Mouse (Mus musculus): ENCODE results near the gene Acin1. TPM values are rescaled to one million over a fixed set of nuclear protein-coding genes. Genes with fewer than 3 reads are reported as not detected.

Acin1 gene
- polyA plus RNA-seq, 1 experiment, result 207 TPM

GRCm38 (mm10) chr14:54721711-54722110 lies 35.0 kb upstream of the Acin1 start:
- WGBS, result 13% methylated on average over 10 of the region's 10 CpGs
- Histone ChIP-seq H3K4me1 (ENCODE audit: control insufficient read depth, insufficient read depth, low read length) (peaks cover 21% of the 10 kb centered on the region), H3K4me3 (replicated peaks; ENCODE audit: insufficient read depth, low read depth, low read length) (no peak overlapping the region), H3K27ac (ENCODE audit: insufficient read depth, low read length) (peak overlapping the region; percentile 68), H3K27me3 (ENCODE audit: control insufficient read depth, insufficient read depth, low read length) (no peaks in the 10 kb centered on the region)
- DNase-seq, result peak; percentile 65 to 79
- no peak for TF ChIP-seq POLR2A (IDR thresholded peaks at IDR 0.05; ENCODE audit: borderline replicate concordance, insufficient read depth, low read length)
- TF ChIP-seq CTCF (IDR thresholded peaks at IDR 0.05; ENCODE audit: borderline replicate concordance, insufficient read depth, low read depth, low read length), result no peak

- Histone ChIP-seq H3K4me3 (replicated peaks; ENCODE audit: insufficient read depth, low read depth, low read length) (no peak overlapping the region), H3K27ac (ENCODE audit: insufficient read depth, low read length) (peak overlapping the region; percentile 68), H3K4me1 (ENCODE audit: control insufficient read depth, insufficient read depth, low read length) (peaks cover 21% of the 10 kb centered on the region), H3K27me3 (ENCODE audit: control insufficient read depth, insufficient read depth, low read length) (no peaks in the 10 kb centered on the region)
- WGBS, result 24% methylated on average over 7 of the region's 7 CpGs
- TF ChIP-seq POLR2A (IDR thresholded peaks at IDR 0.05; ENCODE audit: borderline replicate concordance, insufficient read depth, low read length) (no peak), CTCF (IDR thresholded peaks at IDR 0.05; ENCODE audit: borderline replicate concordance, insufficient read depth, low read depth, low read length) (no peak)
- DNase-seq, result peak; percentile 65 to 72
Observed at GRCm38 (mm10) chr14:54720654-54721350, 34.1 kb upstream of the Acin1 start.

GRCm38 (mm10) chr14:54720041-54720440 lies 33.3 kb upstream of the Acin1 start:
- no peak for DNase-seq
- WGBS, result 94% methylated on average over 11 of the region's 11 CpGs
- Histone ChIP-seq H3K27me3 (ENCODE audit: control insufficient read depth, insufficient read depth, low read length) (no peaks in the 10 kb centered on the region), H3K4me3 (replicated peaks; ENCODE audit: insufficient read depth, low read depth, low read length) (no peak overlapping the region), H3K27ac (ENCODE audit: insufficient read depth, low read length) (no peak overlapping the region), H3K4me1 (ENCODE audit: control insufficient read depth, insufficient read depth, low read length) (peaks cover 21% of the 10 kb centered on the region)
- no peak for TF ChIP-seq POLR2A (IDR thresholded peaks at IDR 0.05; ENCODE audit: borderline replicate concordance, insufficient read depth, low read length)
- TF ChIP-seq CTCF (IDR thresholded peaks at IDR 0.05; ENCODE audit: borderline replicate concordance, insufficient read depth, low read depth, low read length), result no peak

GRCm38 (mm10) chr14:54715402-54715801 lies 28.7 kb upstream of the Acin1 start:
- no peak overlapping the region for H3K27ac ChIP-seq (ENCODE audit: insufficient read depth, low read length)
- H3K4me1 ChIP-seq (ENCODE audit: control insufficient read depth, insufficient read depth, low read length), result peaks cover 2% of the 10 kb centered on the region; the same call in 1 of the 2 replicates
- no peak for TF ChIP-seq POLR2A (IDR thresholded peaks at IDR 0.05; ENCODE audit: borderline replicate concordance, insufficient read depth, low read length)
- no peak for TF ChIP-seq CTCF (IDR thresholded peaks at IDR 0.05; ENCODE audit: borderline replicate concordance, insufficient read depth, low read depth, low read length)
- WGBS, result 96% methylated on average over 1 of the region's 1 CpGs
- H3K27me3 ChIP-seq (ENCODE audit: control insufficient read depth, insufficient read depth, low read length), result no peaks in the 10 kb centered on the region
- no peak overlapping the region for H3K4me3 ChIP-seq (replicated peaks; ENCODE audit: insufficient read depth, low read depth, low read length)
- DNase-seq, result no peak

GRCm38 (mm10) chr14:54714617-54715081 lies 27.9 kb upstream of the Acin1 start:
- Histone ChIP-seq H3K27ac (ENCODE audit: insufficient read depth, low read length) (no peak overlapping the region), H3K4me1 (ENCODE audit: control insufficient read depth, insufficient read depth, low read length) (0 out of 2 replicates have a peak, but pooled peaks cover 2% of the 10 kb centered on the region), H3K27me3 (ENCODE audit: control insufficient read depth, insufficient read depth, low read length) (no peaks in the 10 kb centered on the region), H3K4me3 (replicated peaks; ENCODE audit: insufficient read depth, low read depth, low read length) (peak overlapping the region; percentile 64)
- 3% methylated on average over 15 of the region's 15 CpGs for WGBS
- TF ChIP-seq CTCF (IDR thresholded peaks at IDR 0.05; ENCODE audit: borderline replicate concordance, insufficient read depth, low read depth, low read length) (no peak), POLR2A (IDR thresholded peaks at IDR 0.05; ENCODE audit: borderline replicate concordance, insufficient read depth, low read length) (no peak)
- peak; percentile 45 to 62 for DNase-seq

GRCm38 (mm10) chr14:54714121-54714520 lies 27.4 kb upstream of the Acin1 start:
- H3K27ac ChIP-seq (ENCODE audit: insufficient read depth, low read length), result 0 out of 2 replicates have a peak overlapping the region, but pooled peaks have one; percentile 32
- TF ChIP-seq CTCF (IDR thresholded peaks at IDR 0.05; ENCODE audit: borderline replicate concordance, insufficient read depth, low read depth, low read length) (peak; percentile 63; the same call in 1 of the 2 replicates), POLR2A (IDR thresholded peaks at IDR 0.05; ENCODE audit: borderline replicate concordance, insufficient read depth, low read length) (peak; percentile 21; the same call in 1 of the 2 replicates)

GRCm38 (mm10) chr14:54712861-54713260 lies 26.1 kb upstream of the Acin1 start:
- Histone ChIP-seq H3K4me3 (replicated peaks; ENCODE audit: insufficient read depth, low read depth, low read length) (no peak overlapping the region), H3K27me3 (ENCODE audit: control insufficient read depth, insufficient read depth, low read length) (no peaks in the 10 kb centered on the region), H3K27ac (ENCODE audit: insufficient read depth, low read length) (no peak overlapping the region), H3K4me1 (ENCODE audit: control insufficient read depth, insufficient read depth, low read length) (0 out of 2 replicates have a peak, but pooled peaks cover 2% of the 10 kb centered on the region)
- no peak for DNase-seq
- TF ChIP-seq CTCF (IDR thresholded peaks at IDR 0.05; ENCODE audit: borderline replicate concordance, insufficient read depth, low read depth, low read length), result no peak
- TF ChIP-seq POLR2A (IDR thresholded peaks at IDR 0.05; ENCODE audit: borderline replicate concordance, insufficient read depth, low read length), result no peak
- WGBS, result 88% methylated on average over 8 of the region's 8 CpGs

More at GRCm38 (mm10) chr14:54714121-54714520, 27.4 kb upstream of the Acin1 start:
- no peaks in the 10 kb centered on the region for H3K27me3 ChIP-seq (ENCODE audit: control insufficient read depth, insufficient read depth, low read length)
- under 1% methylated on average over 13 of the region's 13 CpGs for WGBS
- peak; percentile 83 to 84 for DNase-seq
- peak overlapping the region; percentile 64 for H3K4me3 ChIP-seq (replicated peaks; ENCODE audit: insufficient read depth, low read depth, low read length)
- H3K4me1 ChIP-seq (ENCODE audit: control insufficient read depth, insufficient read depth, low read length), result 0 out of 2 replicates have a peak, but pooled peaks cover 2% of the 10 kb centered on the region

GRCm38 (mm10) chr14:54712074-54712473 lies 25.3 kb upstream of the Acin1 start, which contains the start of gene Cebpe:
Cebpe (minus strand) TSS chr14:54712174.
- TF ChIP-seq POLR2A (IDR thresholded peaks at IDR 0.05; ENCODE audit: borderline replicate concordance, insufficient read depth, low read length) (no peak), CTCF (IDR thresholded peaks at IDR 0.05; ENCODE audit: borderline replicate concordance, insufficient read depth, low read depth, low read length) (no peak)
- 89% methylated on average over 7 of the region's 7 CpGs for WGBS
- DNase-seq, result no peak
- Histone ChIP-seq H3K27ac (ENCODE audit: insufficient read depth, low read length) (no peak within 1 kb of the TSS), H3K27me3 (ENCODE audit: control insufficient read depth, insufficient read depth, low read length) (no peaks in the 10 kb centered on the region), H3K4me3 (replicated peaks; ENCODE audit: insufficient read depth, low read depth, low read length) (no peak within 1 kb of the TSS), H3K4me1 (ENCODE audit: control insufficient read depth, insufficient read depth, low read length) (0 out of 2 replicates have a peak, but pooled peaks cover 2% of the 10 kb centered on the region)
